Mouse (Mus musculus): ENCODE measurements at regions not wholly inside any gene's neighbourhood (a gene's known extent, or its start where the extent isn't known, plus 50 kb on each side); places are given as distances from the start of the nearest gene placed in this dataset.

DNA sequence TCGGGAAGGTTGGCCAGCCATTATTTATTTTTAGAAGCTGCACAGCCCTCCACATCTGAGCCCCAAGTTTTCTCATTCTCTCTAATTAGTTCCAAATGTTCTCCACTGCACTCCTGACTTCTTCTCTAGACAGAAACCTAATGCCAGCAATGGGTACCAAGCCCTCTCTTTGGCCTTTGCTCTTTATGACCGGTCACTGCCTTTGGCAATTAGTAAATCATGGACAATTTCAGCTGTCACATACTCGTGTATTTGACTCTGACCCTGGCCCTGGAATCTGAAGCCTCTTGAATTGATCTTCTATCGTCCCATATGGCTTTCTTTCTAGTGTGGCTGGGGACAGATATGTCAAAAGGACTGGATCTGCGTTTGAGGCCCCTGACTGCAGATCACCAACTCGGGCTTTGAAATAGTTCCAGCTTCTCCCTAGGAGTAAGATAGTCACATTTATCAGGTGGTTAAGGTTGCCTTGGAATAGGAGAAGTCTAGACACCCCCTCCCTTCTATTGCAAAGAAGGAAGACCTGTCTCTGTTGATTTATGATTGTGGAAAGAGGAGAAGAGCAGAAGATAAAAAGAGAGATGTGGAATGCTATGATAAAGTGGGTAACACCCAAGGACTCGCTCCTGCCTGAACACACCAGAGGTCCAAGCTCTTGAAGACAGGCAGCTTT is 553.2 kb upstream of the Zfp462 start:
- TF ChIP-seq POLR2A (IDR thresholded peaks at IDR 0.05; ENCODE audit: insufficient read depth, low read depth, low read length), result no peak
- TF ChIP-seq CTCF (IDR thresholded peaks at IDR 0.05; ENCODE audit: insufficient read depth, low read depth, low read length), result no peak

All from olfactory bulb, adult 2 months (tissue).